Mouse (Mus musculus): ENCODE measurements at regions not wholly inside any gene's neighbourhood (a gene's known extent, or its start where the extent isn't known, plus 50 kb on each side); places are given as distances from the start of the nearest gene placed in this dataset.
A peak's percentile ranks its signal among the peaks of the same experiment; 100 is the strongest.

DNA sequence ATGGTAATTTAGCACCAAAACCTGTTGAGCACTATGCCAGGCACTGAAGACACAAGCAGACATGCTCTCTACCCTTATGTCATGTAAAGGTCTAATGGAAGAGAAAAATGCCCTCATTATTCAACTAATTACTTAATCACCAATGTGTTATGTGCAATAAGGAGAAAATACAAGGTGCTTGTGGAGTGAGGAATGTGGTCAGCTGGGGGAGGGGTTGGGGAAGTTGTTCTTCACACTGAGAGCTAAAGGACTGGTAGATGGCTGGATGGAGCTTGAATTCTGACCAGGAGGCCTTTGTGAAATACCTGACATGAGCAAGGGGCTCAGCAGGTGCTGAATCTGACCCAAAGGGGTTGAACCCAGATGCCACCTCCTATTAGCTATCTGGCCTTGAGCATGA, 300.1 kb upstream of the Acvr2a start:
- no peak overlapping the region for H3K4me3 ChIP-seq (replicated peaks)
- H3K9ac ChIP-seq: no peak overlapping the region
- H3K9me3 ChIP-seq (replicated peaks): no peaks in the 10 kb centered on the region
- no peak overlapping the region for H3K27ac ChIP-seq
- ATAC-seq (replicated peaks; ENCODE audit: low FRiP score): no peak
- H3K36me3 ChIP-seq: no peaks in the 10 kb centered on the region
- no peaks in the 10 kb centered on the region for H3K4me1 ChIP-seq
- H3K4me2 ChIP-seq: no peak overlapping the region
- H3K27me3 ChIP-seq: no peaks in the 10 kb centered on the region

DNA sequence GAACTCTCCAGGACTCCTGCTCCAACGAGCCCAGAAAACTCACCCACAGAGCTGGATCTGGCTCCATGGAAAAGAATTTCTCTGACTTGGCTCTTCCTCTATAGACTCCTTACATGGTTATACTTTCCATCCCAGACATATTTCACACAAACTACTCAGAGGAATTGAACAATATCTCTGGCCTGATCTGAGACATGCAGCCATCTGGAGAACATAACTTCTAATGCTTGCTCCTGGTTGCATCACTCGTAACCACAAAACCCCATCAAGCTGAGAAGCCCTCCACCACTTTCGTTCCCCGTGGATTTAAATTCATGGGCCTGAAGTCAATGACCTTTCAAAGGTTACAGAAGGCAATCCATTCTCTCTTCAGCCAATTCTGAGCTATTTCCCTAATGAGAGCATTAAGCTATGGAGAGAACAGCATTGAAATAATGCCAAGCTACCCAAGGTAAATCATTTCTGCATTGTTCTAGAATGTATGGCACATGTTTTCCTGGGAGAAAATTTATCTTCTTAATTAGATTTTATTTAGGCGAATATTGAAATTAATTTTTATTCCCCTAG, 294.0 kb upstream of the Acvr2a start:
- no peak overlapping the region for H3K9ac ChIP-seq
- no peak overlapping the region for H3K4me2 ChIP-seq
- H3K27me3 ChIP-seq: no peaks in the 10 kb centered on the region
- WGBS: 57% methylated on average over 5 of the region's 5 CpGs
- H3K9me3 ChIP-seq (replicated peaks): no peaks in the 10 kb centered on the region
- no peak for ATAC-seq (replicated peaks; ENCODE audit: low FRiP score)
- no peak overlapping the region for H3K27ac ChIP-seq
- H3K4me3 ChIP-seq (replicated peaks): no peak overlapping the region
- no peaks in the 10 kb centered on the region for H3K4me1 ChIP-seq
- H3K36me3 ChIP-seq: no peaks in the 10 kb centered on the region

DNA sequence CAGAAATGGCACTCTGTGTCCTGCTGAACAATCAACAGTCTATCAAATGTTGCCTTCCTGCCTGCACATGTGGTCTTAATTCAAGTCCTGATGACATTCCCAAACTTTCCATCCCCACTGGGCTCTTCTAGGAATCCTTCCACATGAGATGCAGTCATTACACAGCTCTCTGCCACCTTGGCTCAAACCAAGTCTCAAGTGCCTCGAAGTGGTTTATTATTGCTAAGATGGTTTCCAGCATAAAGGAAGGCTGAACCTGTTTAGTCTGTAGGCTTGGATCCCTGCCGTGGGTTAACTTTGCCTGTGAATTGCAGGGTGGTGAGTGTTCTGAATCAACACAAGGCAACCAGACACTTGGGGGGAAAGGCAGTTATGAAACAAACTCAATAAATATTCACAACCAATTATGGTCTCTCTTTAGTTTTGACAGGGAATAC, 293.4 kb upstream of the Acvr2a start:
- no peaks in the 10 kb centered on the region for H3K36me3 ChIP-seq
- no peaks in the 10 kb centered on the region for H3K9me3 ChIP-seq (replicated peaks)
- H3K27me3 ChIP-seq: no peaks in the 10 kb centered on the region
- H3K4me1 ChIP-seq: no peaks in the 10 kb centered on the region
- no peak overlapping the region for H3K27ac ChIP-seq
- no peak overlapping the region for H3K9ac ChIP-seq
- H3K4me3 ChIP-seq (replicated peaks): no peak overlapping the region
- H3K4me2 ChIP-seq: no peak overlapping the region
- WGBS: 78% methylated on average over 2 of the region's 2 CpGs
- ATAC-seq (replicated peaks; ENCODE audit: low FRiP score): no peak

DNA sequence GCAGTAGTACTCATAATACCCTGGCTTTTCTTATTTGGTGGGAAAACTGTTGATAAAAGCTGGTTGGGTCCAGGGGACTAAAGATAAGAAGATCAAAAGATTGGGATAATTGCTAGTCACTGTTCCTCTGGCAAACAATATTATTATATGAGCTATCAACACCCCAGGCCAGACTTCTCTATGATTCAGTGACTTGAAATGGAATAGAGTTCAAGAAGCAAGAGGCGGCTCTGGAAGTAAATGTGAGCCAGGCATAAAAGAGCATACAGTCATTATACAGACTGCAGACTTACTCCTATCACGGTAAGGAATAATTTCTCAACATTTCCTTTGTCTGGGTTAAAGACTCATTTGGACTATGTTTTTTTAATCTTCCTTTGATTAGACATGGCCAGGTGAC, 278.5 kb upstream of the Acvr2a start:
- Histone ChIP-seq H3K27ac (no peak overlapping the region), H3K27me3 (no peaks in the 10 kb centered on the region), H3K4me2 (no peak overlapping the region), H3K9ac (no peak overlapping the region), H3K9me3 (replicated peaks) (no peaks in the 10 kb centered on the region), H3K4me1 (0 out of 2 replicates have a peak, but pooled peaks cover 3% of the 10 kb centered on the region), H3K4me3 (replicated peaks) (no peak overlapping the region), H3K36me3 (no peaks in the 10 kb centered on the region)
- no peak for ATAC-seq (replicated peaks; ENCODE audit: low FRiP score)
- 84% methylated on average over 2 of the region's 2 CpGs for WGBS

- WGBS: 72% methylated on average over 4 of the region's 4 CpGs
- Histone ChIP-seq H3K9ac (no peak overlapping the region), H3K36me3 (no peaks in the 10 kb centered on the region), H3K9me3 (replicated peaks) (no peaks in the 10 kb centered on the region), H3K27ac (no peak overlapping the region), H3K4me3 (replicated peaks) (no peak overlapping the region), H3K4me1 (0 out of 2 replicates have a peak, but pooled peaks cover 3% of the 10 kb centered on the region), H3K4me2 (no peak overlapping the region), H3K27me3 (no peaks in the 10 kb centered on the region)
- no peak for ATAC-seq (replicated peaks; ENCODE audit: low FRiP score)
Measured at GRCm38 (mm10) chr2:48536930-48537329, 277.0 kb upstream of the Acvr2a start.

DNA sequence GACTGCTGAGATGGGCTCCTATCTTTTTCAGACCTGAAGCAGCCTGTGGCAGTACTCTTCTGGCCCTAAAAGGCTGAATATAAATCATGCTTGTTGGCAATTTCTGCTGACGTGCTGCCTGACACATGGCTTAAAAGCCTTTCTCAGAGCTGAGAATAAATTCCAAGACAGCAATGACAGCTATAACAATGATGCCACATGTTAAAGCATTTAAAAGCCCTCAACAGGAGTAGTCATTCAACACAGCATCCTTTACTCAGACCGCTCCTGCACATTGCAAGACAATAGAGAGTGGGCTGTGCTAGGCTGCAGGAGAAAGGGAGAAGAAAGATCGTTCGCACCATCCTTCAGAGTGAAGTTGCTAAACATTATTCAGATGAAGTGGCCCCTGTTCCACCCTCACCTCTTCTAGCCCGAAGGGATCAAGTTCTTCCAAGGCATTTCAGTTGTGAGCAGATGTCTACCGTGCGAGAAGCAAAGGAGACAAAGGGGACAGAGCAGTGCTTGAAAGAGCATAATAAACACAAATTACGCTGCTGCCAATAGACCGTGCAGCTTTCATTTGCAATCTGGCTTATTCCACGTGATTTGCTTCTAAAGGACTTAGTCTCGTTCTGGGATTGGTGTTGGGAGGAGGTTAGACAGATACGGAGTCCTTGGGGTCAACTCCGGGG, 275.1 kb upstream of the Acvr2a start:
- Histone ChIP-seq H3K36me3 (no peaks in the 10 kb centered on the region), H3K27ac (no peak overlapping the region), H3K4me1 (0 out of 2 replicates have a peak, but pooled peaks cover 3% of the 10 kb centered on the region), H3K9me3 (replicated peaks) (no peaks in the 10 kb centered on the region), H3K9ac (no peak overlapping the region), H3K4me3 (replicated peaks) (no peak overlapping the region), H3K27me3 (no peaks in the 10 kb centered on the region), H3K4me2 (peak overlapping the region; percentile 23)
- 40% methylated on average over 13 of the region's 13 CpGs for WGBS
- 0 out of 2 replicates have a peak, but pooled peaks have one; percentile 25 for ATAC-seq (replicated peaks; ENCODE audit: low FRiP score)

GRCm38 (mm10) chr2:48539465-48540055, 274.3 kb upstream of the Acvr2a start:
- 63% methylated on average over 4 of the region's 4 CpGs for WGBS
- H3K4me1 ChIP-seq: 0 out of 2 replicates have a peak, but pooled peaks cover 3% of the 10 kb centered on the region
- H3K27me3 ChIP-seq: no peaks in the 10 kb centered on the region
- 0 out of 2 replicates have a peak overlapping the region, but pooled peaks have one; percentile 47 for H3K27ac ChIP-seq
- no peak overlapping the region for H3K4me3 ChIP-seq (replicated peaks)
- H3K9ac ChIP-seq: no peak overlapping the region
- ATAC-seq (replicated peaks; ENCODE audit: low FRiP score): no peak; the same call in 1 of the 2 replicates
- H3K36me3 ChIP-seq: no peaks in the 10 kb centered on the region
- H3K4me2 ChIP-seq: no peak overlapping the region
- H3K9me3 ChIP-seq (replicated peaks): no peaks in the 10 kb centered on the region

GRCm38 (mm10) chr2:48544377-48544776, 269.5 kb upstream of the Acvr2a start:
- no peak for ATAC-seq (replicated peaks; ENCODE audit: low FRiP score)
- 82% methylated on average over 4 of the region's 4 CpGs for WGBS
- Histone ChIP-seq H3K36me3 (no peaks in the 10 kb centered on the region), H3K9me3 (replicated peaks) (no peaks in the 10 kb centered on the region), H3K4me1 (no peaks in the 10 kb centered on the region), H3K9ac (no peak overlapping the region), H3K4me3 (replicated peaks) (no peak overlapping the region), H3K4me2 (no peak overlapping the region), H3K27ac (no peak overlapping the region), H3K27me3 (no peaks in the 10 kb centered on the region)

- no peaks in the 10 kb centered on the region for H3K36me3 ChIP-seq
- H3K4me2 ChIP-seq: no peak overlapping the region
- H3K9ac ChIP-seq: no peak overlapping the region
- no peak for ATAC-seq (replicated peaks; ENCODE audit: low FRiP score)
- no peaks in the 10 kb centered on the region for H3K9me3 ChIP-seq (replicated peaks)
- H3K27ac ChIP-seq: no peak overlapping the region
- H3K4me1 ChIP-seq: no peaks in the 10 kb centered on the region
- H3K27me3 ChIP-seq: no peaks in the 10 kb centered on the region
- 83% methylated on average over 4 of the region's 4 CpGs for WGBS
- no peak overlapping the region for H3K4me3 ChIP-seq (replicated peaks)
Measured at GRCm38 (mm10) chr2:48545072-48545471, 268.8 kb upstream of the Acvr2a start.

- WGBS: 79% methylated on average over 4 of the region's 4 CpGs
- no peaks in the 10 kb centered on the region for H3K9me3 ChIP-seq (replicated peaks)
- H3K9ac ChIP-seq: no peak overlapping the region
- no peaks in the 10 kb centered on the region for H3K27me3 ChIP-seq
- no peak overlapping the region for H3K27ac ChIP-seq
- H3K36me3 ChIP-seq: no peaks in the 10 kb centered on the region
- no peak overlapping the region for H3K4me2 ChIP-seq
- no peaks in the 10 kb centered on the region for H3K4me1 ChIP-seq
- no peak for ATAC-seq (replicated peaks; ENCODE audit: low FRiP score)
- H3K4me3 ChIP-seq (replicated peaks): no peak overlapping the region
Measured at GRCm38 (mm10) chr2:48545679-48546078, 268.2 kb upstream of the Acvr2a start.

GRCm38 (mm10) chr2:48546194-48546593, 267.7 kb upstream of the Acvr2a start:
- Histone ChIP-seq H3K27me3 (no peaks in the 10 kb centered on the region), H3K4me3 (replicated peaks) (no peak overlapping the region), H3K4me2 (no peak overlapping the region), H3K9ac (no peak overlapping the region), H3K9me3 (replicated peaks) (no peaks in the 10 kb centered on the region), H3K4me1 (no peaks in the 10 kb centered on the region), H3K27ac (no peak overlapping the region), H3K36me3 (no peaks in the 10 kb centered on the region)
- 78% methylated on average over 4 of the region's 4 CpGs for WGBS
- ATAC-seq (replicated peaks; ENCODE audit: low FRiP score): no peak

DNA sequence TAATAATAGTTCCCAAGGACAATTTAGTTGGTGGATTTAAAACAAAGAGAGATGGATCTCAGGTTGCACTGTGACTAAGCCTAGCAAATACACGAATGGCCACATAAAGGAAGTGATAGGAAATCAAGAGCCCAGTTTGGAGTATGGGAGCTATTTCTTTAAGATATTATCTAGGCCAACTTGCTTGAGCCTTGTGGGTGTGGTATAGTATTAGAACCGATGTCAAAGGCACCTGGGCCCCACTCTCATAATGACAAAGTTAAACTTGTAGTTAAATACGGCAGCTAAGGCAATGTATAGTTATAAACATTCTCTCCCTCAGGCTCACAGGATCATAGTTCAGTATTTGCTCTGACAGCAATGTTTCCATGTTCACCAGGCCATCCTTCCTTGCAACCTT, 257.3 kb upstream of the Acvr2a start:
- Histone ChIP-seq H3K27me3 (no peaks in the 10 kb centered on the region), H3K9me3 (replicated peaks) (no peaks in the 10 kb centered on the region), H3K4me1 (no peaks in the 10 kb centered on the region), H3K36me3 (no peaks in the 10 kb centered on the region), H3K4me2 (no peak overlapping the region), H3K27ac (no peak overlapping the region), H3K9ac (no peak overlapping the region), H3K4me3 (replicated peaks) (no peak overlapping the region)
- ATAC-seq (replicated peaks; ENCODE audit: low FRiP score): no peak
- WGBS: 66% methylated on average over 3 of the region's 3 CpGs

Measured in kidney, embryonic 15.5 days (tissue).